Mouse (Mus musculus) ES-E14 (cell line): ENCODE measurements around the gene Ptn. TPM values are rescaled to one million over a fixed set of nuclear protein-coding genes. Genes with fewer than 3 reads are reported as not detected.

Experiments used
- DNase-seq: peaks from one replicate; pipeline ENCODE4 v3.0.0-alpha.2; 2013; ENCODE audit warnings: low read depth, low spot score
- H3K27ac ChIP-seq: 2 replicates; pipeline ENCODE4 v1.5.1; 2012; ENCODE audit warnings: low read depth, mild to moderate bottlenecking, low read length, moderate library complexity, mixed read lengths; ENCODE audit not compliant: poor library complexity, insufficient read depth, severe bottlenecking
- H3K36me3 ChIP-seq: 2 replicates; pipeline ENCODE4 v1.6.1; 2012; ENCODE audit warnings: mild to moderate bottlenecking, low read length, moderate library complexity, mixed read lengths; ENCODE audit not compliant: control insufficient read depth, poor library complexity, insufficient read depth, severe bottlenecking
- H3K4me1 ChIP-seq, 2 experiments: fragments of 150-350 bp in 1 of 2; sonication (generic) in 1 of 2; 2 replicates each; pipeline ENCODE4 v1.6.1; 2012; ENCODE audit warnings: low read length in 2 of 2, mild to moderate bottlenecking in 1 of 2, mixed read lengths in 1 of 2; ENCODE audit not compliant: control insufficient read depth in 2 of 2, insufficient read depth in 2 of 2, poor library complexity in 1 of 2
- H3K4me3 ChIP-seq, 2 experiments: fragments of 150-350 bp in 1 of 2; sonication (generic) in 1 of 2; 2 replicates each; pipeline ENCODE4 v1.5.1; 2012; ENCODE audit warnings: low read length in 2 of 2, low read depth in 1 of 2, mild to moderate bottlenecking in 1 of 2, mixed read lengths in 1 of 2; ENCODE audit not compliant: insufficient read depth in 1 of 2, poor library complexity in 1 of 2, severe bottlenecking in 1 of 2
- H3K9ac ChIP-seq: 2 replicates; pipeline ENCODE4 v1.6.1; 2012; ENCODE audit warnings: low read depth, mild to moderate bottlenecking, low read length, mixed read lengths; ENCODE audit not compliant: poor library complexity, insufficient read depth, severe bottlenecking
- H3K9me3 ChIP-seq: fragments of 150-350 bp; sonication (generic); 2 replicates; pipeline ENCODE4 v1.6.1; 2012; ENCODE audit warnings: low read depth, mild to moderate bottlenecking, low read length; ENCODE audit not compliant: control insufficient read depth, insufficient read depth
- CHD2 ChIP-seq: IDR thresholded peaks from 2 replicates; pipeline ENCODE4 v1.6.1; 2014; ENCODE audit warnings: mild to moderate bottlenecking, low read depth, low read length, inconsistent platforms
- HCFC1 ChIP-seq: IDR thresholded peaks from 2 replicates; pipeline ENCODE4 v1.6.1; 2012; ENCODE audit warnings: low read length, inconsistent platforms, borderline replicate concordance; ENCODE audit not compliant: insufficient read depth
- MAFK ChIP-seq: IDR thresholded peaks from 2 replicates; pipeline ENCODE4 v1.6.1; 2014; ENCODE audit warnings: mild to moderate bottlenecking, low read depth, low read length, inconsistent platforms; ENCODE audit not compliant: insufficient read depth
- ZC3H11A ChIP-seq: IDR thresholded peaks from 2 replicates; pipeline ENCODE4 v1.6.1; 2012; ENCODE audit warnings: low read depth, mild to moderate bottlenecking, inconsistent platforms, low read length, borderline replicate concordance
- ZNF384 ChIP-seq: IDR thresholded peaks from 2 replicates; pipeline ENCODE4 v1.6.1; 2012; ENCODE audit warnings: low read depth, low read length, inconsistent platforms
- in situ Hi-C, 2 experiments: fragments of 600-800 bp; cut with MboI; formaldehyde crosslinking; loops; one replicate each; pipeline ENCODE4 v1.15.1; 2025; ENCODE audit warnings: low sequenced_read_pairs in 2 of 2, inconsistent platforms in 1 of 2; ENCODE audit not compliant: unreplicated experiment in 2 of 2
- total RNA-seq: library from RNA; depleted of rRNA; stranded (reverse); fragments of 300-350 nt; gene quantifications from 2 replicates; pipeline ENCODE4 v1.2.3, GENCODE M21; 2012

Ptn gene
- total RNA-seq, 1 experiment = 3.9 TPM

- Histone ChIP-seq H3K4me3 (no peak overlapping the region), H3K9me3 (no peaks in the 10 kb centered on the region), H3K4me1 (no peaks in the 10 kb centered on the region), H3K27ac (no peak overlapping the region), H3K36me3 (no peaks in the 10 kb centered on the region), H3K9ac (no peak overlapping the region)
- no peak for TF ChIP-seq ZNF384
- no peak for TF ChIP-seq HCFC1
- TF ChIP-seq CHD2 = no peak
- TF ChIP-seq MAFK = no peak
- TF ChIP-seq ZC3H11A = no peak
- DNase-seq = no peak
- in situ Hi-C loops = no loop called here
Measured at GRCm38 (mm10) chr6:36800309-36800946, 9.6 kb downstream of the Ptn start.

GRCm38 (mm10) chr6:36797066-36797655 lies 12.9 kb downstream of the Ptn start:
- no peaks in the 10 kb centered on the region for H3K4me1 ChIP-seq
- H3K4me3 ChIP-seq = no peak overlapping the region
- no peak overlapping the region for H3K9ac ChIP-seq
- H3K9me3 ChIP-seq = no peaks in the 10 kb centered on the region
- no peak overlapping the region for H3K27ac ChIP-seq
- in situ Hi-C loops = no loop called here
- no peaks in the 10 kb centered on the region for H3K36me3 ChIP-seq
- TF ChIP-seq MAFK = no peak
- no peak for TF ChIP-seq HCFC1
- TF ChIP-seq ZC3H11A = no peak
- TF ChIP-seq CHD2 = no peak
- no peak for TF ChIP-seq ZNF384
- DNase-seq = no peak

- Histone ChIP-seq H3K4me1 (no peaks in the 10 kb centered on the region), H3K27ac (no peak overlapping the region)
- in situ Hi-C loops = no loop called here
Measured at GRCm38 (mm10) chr6:36794535-36794934, 15.5 kb downstream of the Ptn start.

DNA sequence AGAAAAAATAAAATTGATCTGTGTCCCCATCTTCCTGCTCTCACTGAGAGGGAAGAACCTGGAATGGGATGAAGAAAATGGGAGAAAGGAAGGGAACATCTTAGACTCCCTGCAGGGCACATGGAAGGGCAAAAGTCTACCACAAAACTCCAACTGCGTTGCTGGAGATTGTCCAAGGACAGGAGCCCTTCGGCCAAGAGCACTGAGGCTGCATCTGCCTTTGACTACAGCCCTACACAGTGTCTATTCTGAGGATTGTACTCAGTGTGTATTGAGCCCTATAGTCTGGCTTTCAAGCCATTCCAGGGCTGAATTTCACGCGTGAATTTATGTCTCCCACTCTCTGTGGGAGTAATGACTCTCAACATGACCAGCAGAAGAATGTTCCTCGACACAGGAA lies 16.2 kb downstream of the Ptn start:
- no peak for DNase-seq
- Histone ChIP-seq H3K27ac (no peak overlapping the region), H3K9me3 (no peaks in the 10 kb centered on the region), H3K4me1 (no peaks in the 10 kb centered on the region), H3K9ac (no peak overlapping the region), H3K4me3 (no peak overlapping the region), H3K36me3 (no peaks in the 10 kb centered on the region)
- TF ChIP-seq CHD2 (no peak), ZNF384 (no peak), HCFC1 (no peak), MAFK (no peak), ZC3H11A (no peak)
- in situ Hi-C loops = no loop called here

More at GRCm38 (mm10) chr6:36794535-36794934, 15.5 kb downstream of the Ptn start:
- no peak overlapping the region for H3K9ac ChIP-seq
- no peak overlapping the region for H3K4me3 ChIP-seq
- DNase-seq = no peak
- H3K9me3 ChIP-seq = no peaks in the 10 kb centered on the region
- no peak for TF ChIP-seq HCFC1
- no peak for TF ChIP-seq MAFK
- no peak for TF ChIP-seq ZNF384
- no peak for TF ChIP-seq CHD2
- no peak for TF ChIP-seq ZC3H11A
- H3K36me3 ChIP-seq = no peaks in the 10 kb centered on the region
